Mouse (Mus musculus): ENCODE measurements around the gene Gipc1.

Gene Gipc1

GRCm38 (mm10) chr8:83652030-83652743 lies at the start of gene Gipc1:
Gipc1 (plus strand) TSS chr8:83652677.
- peak; percentile 98 for DNase-seq (ENCODE audit: low read depth, low spot score)

GRCm38 (mm10) chr8:83607661-83608397 lies 44.6 kb upstream of the Gipc1 start, which contains the start of the genes Tecr and Dnajb1:
Tecr (minus strand) TSS chr8:83607971.
Dnajb1 (plus strand) TSS chr8:83608193.
- DNase-seq (ENCODE audit: low read depth, low spot score), result peak; percentile 96

DNA sequence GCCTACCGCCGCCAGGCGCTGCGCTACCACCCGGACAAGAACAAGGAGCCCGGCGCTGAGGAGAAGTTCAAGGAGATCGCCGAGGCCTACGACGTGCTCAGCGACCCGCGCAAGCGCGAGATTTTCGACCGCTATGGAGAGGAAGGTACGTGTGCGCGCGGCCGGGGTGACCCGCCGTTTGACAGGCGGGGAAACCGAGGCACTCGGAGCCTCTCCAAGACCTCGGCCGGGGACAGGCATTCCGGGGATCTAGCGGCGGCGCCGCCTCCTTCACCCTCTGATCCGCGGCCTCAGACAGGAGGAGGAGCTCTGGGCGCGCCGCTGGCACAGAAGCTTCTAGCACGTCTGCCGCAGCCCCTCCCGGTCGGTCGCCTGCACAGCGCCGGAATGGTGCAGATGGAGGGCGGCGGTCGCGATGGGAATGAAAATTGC lies 44.1 kb upstream of the Gipc1 start:
- no peak for DNase-seq (ENCODE audit: low read depth, low spot score)

GRCm38 (mm10) chr8:83609086-83609485 lies 43.4 kb upstream of the Gipc1 start:
- DNase-seq (ENCODE audit: low read depth, low spot score), result no peak

DNA sequence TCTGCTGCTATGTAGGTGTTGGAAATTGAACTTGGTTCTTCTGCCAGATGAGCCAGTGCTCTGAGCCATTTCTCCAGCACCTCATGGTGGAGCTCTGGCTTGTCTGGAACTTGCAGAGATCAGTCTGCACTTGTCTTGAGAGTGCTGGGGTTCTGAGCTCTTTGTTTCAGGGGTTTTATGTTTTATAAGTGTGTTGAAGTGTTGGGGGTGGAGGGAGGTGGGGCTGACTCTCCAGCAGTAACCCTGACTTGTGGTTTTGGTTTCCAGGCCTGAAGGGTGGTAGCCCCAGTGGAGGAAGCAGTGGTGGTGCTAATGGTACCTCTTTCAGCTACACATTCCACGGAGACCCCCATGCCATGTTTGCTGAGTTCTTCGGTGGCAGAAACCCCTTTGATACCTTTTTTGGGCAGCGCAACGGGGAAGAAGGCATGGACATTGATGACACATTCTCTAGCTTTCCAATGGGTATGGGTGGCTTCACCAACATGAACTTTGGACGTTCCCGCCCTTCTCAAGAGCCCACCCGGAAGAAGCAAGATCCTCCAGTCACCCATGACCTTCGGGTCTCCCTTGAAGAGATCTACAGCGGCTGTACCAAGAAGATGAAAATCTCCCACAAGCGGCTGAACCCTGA lies 42.8 kb upstream of the Gipc1 start:
- no peak for DNase-seq (ENCODE audit: low read depth, low spot score)

DNA sequence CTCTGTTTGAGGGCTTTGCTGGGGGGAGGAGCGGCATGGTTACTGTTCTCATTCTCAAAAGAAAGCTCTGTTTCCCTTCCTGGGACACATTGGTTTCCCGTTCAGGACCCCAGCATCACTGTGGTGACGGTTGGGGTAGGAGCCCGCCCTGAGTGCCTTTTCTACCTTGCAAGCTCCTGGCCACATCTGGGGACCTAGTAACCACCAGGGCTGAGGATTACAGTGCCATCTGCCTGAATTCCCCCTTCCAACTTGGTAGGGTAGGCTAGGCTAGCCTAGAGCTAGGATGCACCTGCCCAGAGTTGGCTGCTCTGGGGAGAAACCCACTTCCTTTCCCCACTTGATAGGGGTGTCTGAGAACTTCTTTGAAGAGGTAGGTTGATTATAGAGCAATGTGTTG lies 40.6 kb upstream of the Gipc1 start:
- no peak for DNase-seq (ENCODE audit: low read depth, low spot score)

DNA sequence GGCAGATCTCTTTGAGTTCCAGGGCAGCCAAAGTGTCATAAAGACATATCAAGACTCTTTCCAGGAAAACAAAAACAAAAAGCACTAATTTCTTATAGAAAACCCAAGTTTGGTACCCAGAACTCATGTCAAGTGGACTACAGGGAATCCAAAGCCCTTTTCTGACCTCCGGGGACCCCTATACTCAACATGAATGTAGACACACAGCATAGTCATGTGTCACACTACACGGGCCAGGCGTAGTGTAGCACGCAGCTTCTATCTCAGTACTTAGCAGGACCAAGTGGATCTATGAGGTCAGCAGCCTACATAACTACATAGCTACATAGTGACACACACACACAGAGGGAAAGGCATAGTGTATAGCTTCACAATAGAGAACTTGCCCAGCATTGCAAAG lies 38.8 kb upstream of the Gipc1 start:
- no peak for DNase-seq (ENCODE audit: low read depth, low spot score)

GRCm38 (mm10) chr8:83616625-83617024 lies 35.9 kb upstream of the Gipc1 start:
- no peak for DNase-seq (ENCODE audit: low read depth, low spot score)

DNA sequence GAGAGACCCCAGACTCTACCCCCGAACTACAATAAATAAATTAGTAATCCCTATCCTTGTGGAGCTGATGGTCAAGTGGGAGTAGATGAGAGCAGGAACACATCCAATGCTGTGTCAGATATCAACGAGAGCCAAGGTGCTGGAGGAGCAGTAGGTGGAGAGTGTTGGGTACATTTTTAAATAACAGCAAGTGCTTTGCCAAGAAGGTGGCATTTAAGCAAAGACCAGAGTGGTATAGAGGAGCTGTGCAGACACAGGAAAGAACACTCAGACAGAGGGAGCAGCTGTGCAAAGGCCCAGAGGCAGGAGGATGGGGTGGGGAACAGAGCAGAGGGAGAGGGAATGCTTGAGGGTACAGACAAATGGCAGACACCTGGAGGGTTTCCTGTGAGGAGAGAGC lies 35.4 kb upstream of the Gipc1 start:
- DNase-seq (ENCODE audit: low read depth, low spot score), result no peak

GRCm38 (mm10) chr8:83618566-83618965 lies 33.9 kb upstream of the Gipc1 start:
- DNase-seq (ENCODE audit: low read depth, low spot score), result no peak

DNA sequence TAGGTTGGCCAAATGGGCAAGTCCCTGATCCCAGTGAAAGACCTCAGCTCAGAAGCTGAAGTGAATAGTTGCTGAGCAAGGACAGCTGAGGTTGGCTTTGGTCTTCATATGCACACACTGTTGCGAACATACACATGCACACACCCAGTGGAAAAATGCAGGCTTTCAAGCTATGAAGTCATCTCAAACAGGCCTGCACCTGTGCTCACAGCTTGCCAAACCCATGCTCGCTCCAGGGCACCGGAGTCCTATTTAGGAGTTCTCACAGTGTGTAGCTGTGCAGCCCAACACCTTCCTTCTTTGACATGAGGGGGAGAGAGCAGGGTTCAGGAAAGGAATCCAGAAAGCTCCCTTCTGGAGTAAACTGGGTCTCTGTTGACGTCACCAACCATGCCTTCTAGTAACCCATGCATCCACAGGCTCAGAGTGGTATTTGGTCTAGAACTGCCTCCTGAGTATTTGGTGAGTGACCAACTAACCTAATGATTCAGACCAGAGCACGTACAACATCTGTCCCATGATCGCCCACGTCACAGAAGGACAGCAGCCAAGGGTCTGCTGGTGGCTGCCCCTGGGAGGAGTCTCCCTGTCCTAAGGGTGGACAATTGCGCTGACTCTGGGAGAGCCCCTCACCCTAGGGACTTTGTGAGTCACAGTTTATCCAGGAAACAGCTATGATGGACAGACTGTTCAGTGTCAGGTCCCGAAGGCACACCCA lies 32.8 kb upstream of the Gipc1 start:
- DNase-seq (ENCODE audit: low read depth, low spot score), result no peak

DNA sequence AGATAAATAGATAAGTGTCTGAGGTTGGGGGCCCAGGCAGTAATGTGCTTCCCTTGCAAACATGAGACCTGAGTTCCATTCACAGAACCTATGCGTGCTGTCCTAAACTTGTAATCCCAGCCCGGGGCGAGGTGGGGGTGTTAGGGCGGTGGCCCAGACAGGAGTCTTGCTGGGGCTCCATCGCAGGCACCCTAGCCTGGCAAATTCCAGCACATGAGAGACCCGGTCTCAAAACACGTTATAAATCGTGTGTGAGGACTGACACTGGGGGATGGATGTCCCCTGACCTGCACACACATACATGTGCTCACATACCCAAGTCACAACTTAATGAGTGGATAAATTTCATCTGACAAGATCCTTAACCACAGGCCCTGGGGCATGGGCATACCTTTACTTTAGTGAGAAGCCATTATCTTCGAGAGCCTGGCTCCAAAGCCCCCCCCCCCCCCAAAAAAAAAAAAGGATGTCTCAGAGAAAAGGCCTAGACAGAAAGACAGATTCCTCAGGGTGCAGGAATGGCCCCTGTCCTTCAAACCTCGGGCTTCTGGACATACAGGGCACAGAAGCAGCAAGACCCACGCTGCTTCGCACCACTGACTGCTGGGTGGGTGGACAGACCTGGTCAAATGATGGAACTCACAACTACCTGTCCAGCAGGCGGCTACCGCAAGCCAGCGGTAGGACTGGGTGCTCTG lies 30.6 kb upstream of the Gipc1 start:
- DNase-seq (ENCODE audit: low read depth, low spot score), result no peak

DNA sequence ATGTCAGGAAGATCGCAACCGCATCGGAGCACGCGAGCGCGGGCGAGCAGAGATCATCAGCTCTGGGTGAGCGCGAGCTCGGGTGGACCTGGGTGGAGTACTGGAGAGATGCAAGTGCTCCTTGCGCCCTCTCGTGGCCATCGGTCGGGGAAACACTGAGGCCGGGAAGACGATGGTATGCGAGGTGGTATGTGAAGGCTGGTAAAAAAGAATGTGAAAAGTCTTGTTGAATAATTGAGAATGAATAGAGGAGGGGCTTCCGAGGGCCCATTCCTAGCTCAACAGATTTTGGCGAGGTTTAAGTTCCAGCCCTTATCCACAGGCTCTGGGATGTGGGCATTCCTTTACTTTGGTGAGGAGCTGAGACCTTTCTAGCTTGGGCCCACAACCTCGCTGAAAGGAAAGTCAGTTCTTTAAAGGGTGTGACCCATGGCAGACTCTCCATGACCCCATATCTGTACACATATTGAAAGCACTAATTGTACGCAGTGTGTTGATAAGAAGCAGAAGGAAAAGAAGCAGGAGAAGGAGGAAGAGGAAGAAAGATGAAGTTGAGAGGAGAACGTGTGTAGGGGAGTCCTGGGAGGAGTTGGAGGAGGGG lies 30.0 kb upstream of the Gipc1 start:
- peak; percentile 60 for DNase-seq (ENCODE audit: low read depth, low spot score)

DNA sequence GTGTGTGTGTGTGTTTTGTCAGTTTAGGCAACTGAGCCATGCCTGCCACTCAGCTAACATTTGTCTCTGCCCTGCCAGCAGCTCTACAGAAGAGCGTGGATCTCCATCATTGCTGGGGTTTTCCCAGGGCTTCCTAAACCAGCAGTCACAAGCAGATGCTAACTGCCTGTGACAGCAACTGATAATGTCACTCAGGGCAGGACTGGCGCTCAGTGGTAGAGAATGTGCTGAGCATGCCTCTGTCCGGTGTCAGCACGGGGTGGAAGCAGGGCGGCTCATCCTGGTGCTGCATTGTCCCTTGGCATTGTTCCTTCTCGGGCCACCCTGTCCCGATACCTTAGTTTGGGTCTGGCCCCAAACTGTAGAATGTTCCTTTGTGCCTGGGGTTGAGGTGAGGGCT lies 28.9 kb upstream of the Gipc1 start:
- DNase-seq (ENCODE audit: low read depth, low spot score), result no peak

- DNase-seq (ENCODE audit: low read depth, low spot score), result no peak
Measured at GRCm38 (mm10) chr8:83624739-83625138, 27.7 kb upstream of the Gipc1 start.

- no peak for DNase-seq (ENCODE audit: low read depth, low spot score)
Measured at GRCm38 (mm10) chr8:83625676-83626299, 26.7 kb upstream of the Gipc1 start.

GRCm38 (mm10) chr8:83632083-83632707 lies 20.3 kb upstream of the Gipc1 start:
- DNase-seq (ENCODE audit: low read depth, low spot score), result no peak

- DNase-seq (ENCODE audit: low read depth, low spot score), result no peak
Measured at GRCm38 (mm10) chr8:83638856-83639255, 13.6 kb upstream of the Gipc1 start.

GRCm38 (mm10) chr8:83639649-83640048 lies 12.8 kb upstream of the Gipc1 start:
- DNase-seq (ENCODE audit: low read depth, low spot score), result no peak

- no peak for DNase-seq (ENCODE audit: low read depth, low spot score)
Measured at GRCm38 (mm10) chr8:83647511-83647910, 5.0 kb upstream of the Gipc1 start.
